Mouse (Mus musculus) erythroblast, embryonic 14.5 days (primary cell): ENCODE data around the gene Jmjd6. TPM values are rescaled to one million over a fixed set of nuclear protein-coding genes. Genes with fewer than 3 reads are reported as not detected.
A peak's percentile ranks its signal among the peaks of the same experiment; 100 is the strongest.

Source experiments
- H3K27me3 ChIP-seq: 2 replicates; pipeline ENCODE4 v1.6.1; 2012; ENCODE audit warnings: inconsistent platforms; ENCODE audit not compliant: control insufficient read depth
- H3K36me3 ChIP-seq: 2 replicates; pipeline ENCODE4 v1.6.1; 2012; ENCODE audit warnings: mild to moderate bottlenecking, inconsistent platforms; ENCODE audit not compliant: control insufficient read depth
- H3K4me1 ChIP-seq: 2 replicates; pipeline ENCODE4 v1.6.1; 2012; ENCODE audit warnings: inconsistent platforms; ENCODE audit not compliant: control insufficient read depth
- H3K4me3 ChIP-seq: replicated peaks from 2 replicates; pipeline ENCODE3; 2012; ENCODE audit warnings: moderate library complexity, mild to moderate bottlenecking, inconsistent platforms
- H3K9me3 ChIP-seq: 2 replicates; pipeline ENCODE4 v1.6.1; 2012; ENCODE audit warnings: low read length, inconsistent platforms, mixed read lengths; ENCODE audit not compliant: control insufficient read depth
- GATA1 ChIP-seq: IDR thresholded peaks from 2 replicates; pipeline ENCODE4 v1.6.1; 2012; ENCODE audit warnings: low read length, inconsistent platforms, mixed read lengths
- TAL1 ChIP-seq: IDR thresholded peaks from 3 replicates; pipeline ENCODE4 v1.6.1; 2012; ENCODE audit warnings: low read length, inconsistent platforms, mixed read lengths
- polyA plus RNA-seq: library from polyadenylated mRNA; stranded (reverse); fragments of >175 nt; gene quantifications from 2 replicates; pipeline ENCODE4 v1.2.3, GENCODE M21; 2012

Jmjd6 gene
- polyA plus RNA-seq, 1 experiment, result 3.6 TPM

- H3K9me3 ChIP-seq, result no peaks in the 10 kb centered on the region
- H3K27me3 ChIP-seq, result no peaks in the 10 kb centered on the region
- TF ChIP-seq GATA1 (no peak), TAL1 (no peak)
- H3K4me3 ChIP-seq, result no peak overlapping the region
- H3K4me1 ChIP-seq, result no peaks in the 10 kb centered on the region
- H3K36me3 ChIP-seq, result peaks cover 28% of the 10 kb centered on the region
Observed at GRCm38 (mm10) chr11:116871538-116871937, 28.3 kb upstream of the Jmjd6 start.

GRCm38 (mm10) chr11:116869641-116870040 is 26.4 kb upstream of the Jmjd6 start:
- H3K9me3 ChIP-seq, result no peaks in the 10 kb centered on the region
- no peaks in the 10 kb centered on the region for H3K4me1 ChIP-seq
- H3K27me3 ChIP-seq, result no peaks in the 10 kb centered on the region
- no peak overlapping the region for H3K4me3 ChIP-seq
- TF ChIP-seq GATA1, result no peak
- TF ChIP-seq TAL1, result no peak
- peaks cover 37% of the 10 kb centered on the region for H3K36me3 ChIP-seq

- TF ChIP-seq GATA1, result no peak
- TF ChIP-seq TAL1, result no peak
- peaks cover 34% of the 10 kb centered on the region for H3K36me3 ChIP-seq
- H3K4me3 ChIP-seq, result no peak overlapping the region
- no peaks in the 10 kb centered on the region for H3K9me3 ChIP-seq
- H3K4me1 ChIP-seq, result peaks cover 2% of the 10 kb centered on the region
- H3K27me3 ChIP-seq, result no peaks in the 10 kb centered on the region
Observed at GRCm38 (mm10) chr11:116869223-116869622, 26.0 kb upstream of the Jmjd6 start.

- TF ChIP-seq TAL1, result no peak
- no peak for TF ChIP-seq GATA1
- Histone ChIP-seq H3K9me3 (no peaks in the 10 kb centered on the region), H3K4me3 (no peak overlapping the region), H3K36me3 (peaks cover 29% of the 10 kb centered on the region), H3K27me3 (no peaks in the 10 kb centered on the region), H3K4me1 (peaks cover 6% of the 10 kb centered on the region)
Observed at GRCm38 (mm10) chr11:116868129-116868528, 24.9 kb upstream of the Jmjd6 start.

- H3K9me3 ChIP-seq, result no peaks in the 10 kb centered on the region
- peaks cover 35% of the 10 kb centered on the region for H3K36me3 ChIP-seq
Observed at GRCm38 (mm10) chr11:116865945-116866585, 22.8 kb upstream of the Jmjd6 start.

GRCm38 (mm10) chr11:116864444-116864843 is 21.2 kb upstream of the Jmjd6 start:
- peaks cover 46% of the 10 kb centered on the region for H3K36me3 ChIP-seq
- H3K27me3 ChIP-seq, result no peaks in the 10 kb centered on the region
- no peak overlapping the region for H3K4me3 ChIP-seq
- no peak for TF ChIP-seq TAL1
- no peak for TF ChIP-seq GATA1
- peaks cover 6% of the 10 kb centered on the region for H3K4me1 ChIP-seq
- H3K9me3 ChIP-seq, result no peaks in the 10 kb centered on the region

More at GRCm38 (mm10) chr11:116865945-116866585, 22.8 kb upstream of the Jmjd6 start:
- H3K4me3 ChIP-seq, result no peak overlapping the region
- peaks cover 6% of the 10 kb centered on the region for H3K4me1 ChIP-seq
- TF ChIP-seq TAL1 (no peak), GATA1 (no peak)
- no peaks in the 10 kb centered on the region for H3K27me3 ChIP-seq

- Histone ChIP-seq H3K36me3 (peaks cover 34% of the 10 kb centered on the region), H3K4me1 (peaks cover 27% of the 10 kb centered on the region), H3K4me3 (no peak overlapping the region), H3K27me3 (no peaks in the 10 kb centered on the region), H3K9me3 (no peaks in the 10 kb centered on the region)
- no peak for TF ChIP-seq GATA1
- TF ChIP-seq TAL1, result no peak
Observed at GRCm38 (mm10) chr11:116857183-116857850, 14.1 kb upstream of the Jmjd6 start.

GRCm38 (mm10) chr11:116854279-116854678 is 11.0 kb upstream of the Jmjd6 start:
- TF ChIP-seq TAL1 (no peak), GATA1 (no peak)
- H3K36me3 ChIP-seq, result peaks cover 40% of the 10 kb centered on the region
- peak overlapping the region; percentile 79 for H3K4me3 ChIP-seq
- no peaks in the 10 kb centered on the region for H3K9me3 ChIP-seq
- peaks cover 40% of the 10 kb centered on the region for H3K4me1 ChIP-seq
- no peaks in the 10 kb centered on the region for H3K27me3 ChIP-seq

GRCm38 (mm10) chr11:116853512-116853928 is 10.3 kb upstream of the Jmjd6 start:
- Histone ChIP-seq H3K36me3 (peaks cover 42% of the 10 kb centered on the region), H3K4me3 (peak overlapping the region; percentile 79), H3K9me3 (no peaks in the 10 kb centered on the region), H3K4me1 (peaks cover 46% of the 10 kb centered on the region), H3K27me3 (no peaks in the 10 kb centered on the region)
- TF ChIP-seq TAL1 (no peak), GATA1 (no peak)
